Mouse (Mus musculus) testis, postnatal 14 days (tissue): ENCODE measurements around the gene Cntnap2.

Source experiments
- DNase-seq: peaks from one replicate; pipeline ENCODE4 v3.0.0; 2021; ENCODE audit warnings: low spot score

Gene Cntnap2

DNA sequence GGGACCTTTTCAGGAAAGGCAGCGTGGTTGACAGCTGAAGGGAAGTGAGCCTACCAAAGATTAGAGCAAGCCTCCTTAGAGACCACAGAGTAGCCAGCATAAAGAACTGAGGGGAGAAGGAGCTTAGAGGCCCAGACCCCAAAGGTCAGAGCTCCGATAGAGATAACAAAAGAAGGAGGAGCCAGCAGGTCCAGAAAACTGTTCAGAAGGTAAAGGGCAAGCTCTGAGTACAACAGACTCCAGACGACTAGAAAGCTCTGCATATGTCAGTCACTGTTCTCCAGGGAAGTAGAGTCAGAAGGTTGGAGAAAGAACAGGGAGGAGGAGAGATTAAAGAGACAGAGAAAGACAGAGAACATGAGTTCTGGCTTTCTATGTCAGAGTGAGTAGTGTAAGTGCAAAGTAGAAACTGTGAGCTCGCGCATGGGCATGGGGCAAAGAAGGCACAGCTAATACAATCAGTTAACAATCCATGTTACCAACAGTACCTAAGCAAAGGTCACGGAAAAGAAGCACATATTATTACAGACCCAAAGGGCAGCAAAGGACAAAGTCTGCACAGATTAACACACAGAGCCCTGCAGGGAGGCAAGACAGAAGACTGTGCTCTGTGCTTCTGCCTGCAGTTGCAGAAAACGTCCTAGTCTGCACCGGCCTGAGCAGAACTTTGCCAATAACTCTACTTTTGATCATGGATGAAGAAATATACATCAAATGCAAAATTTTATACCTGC is 2247.1 kb downstream of the Cntnap2 start:
- DNase-seq = no peak

DNA sequence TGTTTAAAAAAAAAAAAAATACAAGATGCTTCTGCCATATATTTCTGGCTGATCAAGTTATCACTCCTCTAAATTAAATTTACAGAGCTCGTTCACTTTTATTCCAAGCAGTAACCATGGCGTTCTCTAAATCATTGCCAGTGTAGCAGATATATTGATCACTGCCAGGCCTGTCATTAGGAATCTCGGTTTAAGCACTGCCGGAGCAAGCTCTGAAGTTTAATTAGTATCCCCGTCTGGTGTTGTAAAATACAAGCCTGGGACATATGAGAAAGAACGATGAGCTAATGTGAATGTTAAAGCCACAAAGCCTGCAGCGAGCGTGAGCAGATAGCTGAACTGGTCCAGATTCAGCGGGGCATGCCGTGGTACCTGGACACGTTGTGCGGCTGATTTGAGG is 2247.8 kb downstream of the Cntnap2 start:
- no peak for DNase-seq

GRCm38 (mm10) chr6:47314507-47315334 is 2255.6 kb downstream of the Cntnap2 start:
- DNase-seq = no peak

DNA sequence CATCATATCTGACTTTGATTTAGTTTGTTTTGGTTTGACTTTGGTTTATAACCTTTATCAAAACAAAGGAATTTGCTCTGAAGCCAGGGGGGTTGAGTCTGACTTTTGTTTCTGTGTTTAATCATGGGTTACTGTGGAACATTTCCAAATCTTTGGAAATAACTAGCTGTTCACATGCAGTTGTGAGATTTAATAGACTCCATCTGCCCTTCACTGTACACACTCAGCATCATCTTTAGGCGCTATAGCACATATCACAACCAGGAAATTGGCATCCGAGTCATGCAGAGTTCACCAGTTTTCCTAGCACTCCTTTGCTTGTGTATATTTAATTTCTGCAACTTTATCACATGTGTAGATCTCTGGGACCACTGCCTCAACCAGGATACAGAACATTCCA is 2256.3 kb downstream of the Cntnap2 start:
- no peak for DNase-seq

DNA sequence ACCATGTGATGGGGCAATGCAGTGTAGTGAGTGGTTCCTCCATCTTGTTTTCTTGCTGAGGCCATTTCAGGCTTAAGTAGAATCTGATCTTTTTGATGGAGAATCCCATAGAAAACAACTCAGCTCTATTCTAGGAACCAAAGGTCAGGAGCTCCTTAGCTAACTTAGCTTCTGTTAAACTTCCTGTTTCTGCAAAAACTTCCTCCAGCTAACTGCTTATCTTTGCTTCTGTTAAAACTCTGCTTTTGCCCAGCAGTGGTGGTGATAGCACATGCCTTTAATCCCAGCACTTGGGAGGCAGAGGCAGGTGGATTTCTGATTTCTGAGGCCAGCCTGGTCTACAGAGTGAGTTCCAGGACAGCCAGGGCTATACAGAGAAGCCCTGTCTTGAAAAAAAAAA is 2258.1 kb downstream of the Cntnap2 start:
- DNase-seq = no peak

- no peak for DNase-seq
Observed at GRCm38 (mm10) chr6:47318705-47319104, 2259.5 kb downstream of the Cntnap2 start.

GRCm38 (mm10) chr6:47319309-47319983 is 2260.3 kb downstream of the Cntnap2 start:
- no peak for DNase-seq

DNA sequence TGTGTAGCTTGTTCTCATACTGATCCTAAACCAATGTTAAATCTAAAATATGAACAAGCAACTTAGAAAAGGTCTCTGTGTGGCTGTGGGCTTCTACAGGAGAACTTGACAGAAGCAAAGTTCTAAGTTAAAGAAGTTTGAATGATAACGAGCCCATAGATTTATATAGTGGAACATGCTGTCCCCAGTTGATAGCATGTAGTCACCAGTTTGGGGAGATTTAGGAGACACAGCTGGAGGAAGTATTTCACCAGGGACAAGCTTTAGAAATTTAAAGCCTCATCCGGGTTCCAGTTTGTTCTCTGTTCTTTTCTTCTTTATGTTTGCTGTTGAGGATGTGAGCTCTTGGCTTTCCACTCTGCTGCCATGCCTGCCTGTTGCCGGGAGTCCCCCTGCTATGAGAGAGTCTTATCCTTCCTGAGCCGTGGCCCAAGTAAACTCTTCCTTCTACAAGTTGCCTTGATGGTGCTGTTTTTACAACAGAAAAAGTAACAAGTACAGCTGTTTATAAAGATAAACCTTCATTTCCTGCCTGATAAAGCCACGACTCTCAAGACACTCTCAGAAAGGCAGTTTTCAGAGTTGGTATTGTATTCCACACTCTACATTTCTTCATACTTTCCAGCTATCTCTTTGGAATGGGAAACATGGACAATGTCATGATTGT is 2264.1 kb downstream of the Cntnap2 start:
- DNase-seq = no peak

DNA sequence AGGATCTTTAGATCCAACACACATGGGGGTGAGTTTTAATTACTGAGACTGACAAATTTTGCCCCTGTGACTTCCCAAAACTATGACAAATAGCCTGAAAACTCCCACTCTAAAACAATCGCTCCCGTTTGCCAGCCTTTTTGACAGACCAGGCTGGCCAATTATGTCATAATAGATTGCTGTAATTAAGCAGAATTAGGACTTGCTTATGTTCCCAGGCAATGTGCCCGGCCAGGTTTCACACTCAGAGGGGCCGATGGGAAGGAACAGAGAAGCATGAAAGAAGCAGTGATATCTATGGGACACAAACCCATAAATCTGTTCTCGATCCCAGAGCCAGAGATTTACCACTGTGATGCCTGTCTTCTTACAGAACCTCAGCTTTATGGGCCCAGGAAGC is 2264.7 kb downstream of the Cntnap2 start:
- no peak for DNase-seq

DNA sequence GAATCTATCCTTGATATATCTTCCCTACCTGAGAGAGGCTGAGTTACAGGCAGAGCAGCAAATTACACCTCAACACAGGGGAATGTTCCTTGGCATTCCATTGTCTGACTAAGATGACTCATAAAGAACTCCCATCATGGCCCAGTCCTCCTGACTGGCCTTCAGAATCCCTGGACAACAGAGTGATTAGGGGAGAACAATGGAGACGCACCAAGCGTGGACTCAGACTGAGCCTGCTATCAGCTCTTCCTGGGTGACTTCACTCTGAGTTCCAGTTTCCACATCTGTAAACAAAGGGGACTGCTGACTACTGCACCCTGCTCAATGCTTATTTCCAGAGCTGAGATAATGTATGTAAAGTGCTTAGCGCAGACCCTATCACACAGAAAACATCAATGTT is 2269.1 kb downstream of the Cntnap2 start:
- DNase-seq = no peak

DNA sequence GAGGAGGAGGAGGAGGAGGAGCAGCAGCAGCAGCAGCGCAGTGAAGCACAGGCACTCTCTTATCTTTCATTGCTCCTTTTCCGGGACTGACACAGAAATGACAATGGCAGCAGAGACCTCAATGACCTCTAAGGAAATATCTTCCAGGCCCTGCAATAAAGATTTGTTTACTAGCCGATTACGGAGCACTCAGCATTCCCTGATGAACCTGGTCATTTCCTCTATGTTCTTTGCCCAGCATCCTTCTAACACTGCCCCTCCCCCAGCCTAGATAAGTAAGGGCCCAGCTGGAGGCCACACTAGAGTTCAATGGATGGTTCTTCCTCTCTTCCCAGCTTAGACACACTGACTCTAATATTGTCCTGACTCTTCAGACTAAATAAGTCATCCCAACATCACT is 2270.1 kb downstream of the Cntnap2 start:
- no peak for DNase-seq

DNA sequence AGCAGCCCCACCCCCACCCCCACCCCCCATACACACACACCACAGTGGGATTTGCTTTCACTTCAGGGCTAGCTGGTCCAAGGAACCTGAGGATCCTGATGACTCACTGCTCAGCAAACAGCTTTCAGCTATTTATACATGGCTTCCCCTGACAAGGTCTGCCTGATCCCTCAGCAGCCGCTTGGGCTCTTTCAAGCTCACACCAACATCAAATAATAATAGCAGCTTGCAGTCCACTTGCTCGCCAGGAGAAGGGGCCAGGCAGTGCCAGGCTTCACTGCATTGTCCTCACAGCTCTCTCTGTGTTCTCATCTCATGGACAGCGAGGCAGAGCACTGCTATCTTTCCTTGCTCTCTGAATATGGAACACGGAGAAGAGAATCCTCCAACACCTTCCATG is 2273.9 kb downstream of the Cntnap2 start:
- no peak for DNase-seq

DNA sequence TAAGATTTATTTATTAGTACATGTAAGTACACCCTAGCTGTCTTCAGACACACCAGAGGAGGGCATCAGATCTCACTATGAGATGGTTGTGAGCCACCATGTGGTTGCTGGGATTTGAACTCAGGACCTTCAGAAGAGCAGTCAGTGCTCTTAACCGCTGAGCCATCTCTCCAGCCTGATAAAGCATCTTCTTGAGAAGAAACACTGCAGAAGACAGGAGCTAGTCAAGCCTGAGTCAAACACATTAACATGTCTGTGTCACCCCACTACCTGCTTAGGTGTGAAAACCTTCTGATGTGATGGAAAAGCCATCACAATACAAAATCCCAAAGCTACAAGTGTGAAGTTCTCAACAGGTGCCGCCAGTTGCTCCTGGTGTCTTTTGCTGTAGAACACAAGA is 2275.2 kb downstream of the Cntnap2 start:
- no peak for DNase-seq

DNA sequence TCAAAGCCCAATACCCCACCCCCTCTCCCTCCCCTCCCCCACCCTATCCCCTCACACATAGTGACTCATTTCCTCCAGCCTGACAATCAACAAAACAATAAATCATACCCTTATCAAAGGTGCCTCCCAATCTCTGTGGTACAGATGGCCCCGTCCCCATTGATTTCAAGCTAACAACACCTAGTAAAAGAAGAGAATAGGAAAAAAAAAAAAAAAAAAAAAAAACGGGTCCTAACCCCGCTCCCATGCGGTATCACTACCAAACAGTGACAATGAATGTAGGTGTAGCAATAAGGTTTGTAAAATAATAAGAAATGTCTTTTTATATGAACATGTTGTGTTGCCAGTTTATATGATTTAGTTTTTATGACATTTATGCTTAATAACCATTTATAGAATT is 2278.1 kb downstream of the Cntnap2 start:
- no peak for DNase-seq

- peak; percentile 40 for DNase-seq
Observed at GRCm38 (mm10) chr6:47338113-47338512, 2279.0 kb downstream of the Cntnap2 start.

DNA sequence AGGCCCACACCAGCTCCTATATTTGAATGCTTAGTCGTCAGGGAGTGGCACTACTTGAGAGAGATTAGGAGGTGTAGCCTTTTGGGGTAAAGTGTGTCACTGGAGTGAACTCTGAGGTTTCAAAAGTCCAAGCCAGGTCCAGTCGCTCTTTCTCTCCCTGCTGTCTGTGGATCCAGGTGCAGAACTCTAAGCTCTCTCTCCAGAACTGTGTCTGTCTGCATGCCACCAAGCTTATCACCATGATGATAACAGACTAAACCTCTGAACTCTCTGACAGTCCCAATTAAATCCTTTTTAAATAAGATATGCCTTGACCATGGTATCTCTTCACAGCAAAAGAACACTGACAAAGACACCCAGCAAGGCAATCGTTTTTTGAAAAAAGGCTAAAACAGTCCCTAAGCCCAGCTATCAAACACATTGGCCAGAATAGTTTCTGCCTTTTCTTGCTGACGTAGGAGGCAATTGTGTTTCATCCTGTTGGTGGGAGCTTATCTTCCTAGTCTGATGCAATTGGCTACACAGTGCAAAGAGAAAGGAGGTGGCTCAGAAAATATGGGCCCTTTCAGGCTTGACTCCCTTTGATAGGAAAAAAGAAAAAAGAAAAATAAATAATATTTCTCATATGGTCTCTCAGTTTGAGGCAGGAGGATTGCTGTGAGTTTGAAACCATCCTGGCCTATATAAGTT is 2281.8 kb downstream of the Cntnap2 start:
- no peak for DNase-seq

- peak; percentile 49 for DNase-seq
Observed at GRCm38 (mm10) chr6:47341503-47341884, 2282.3 kb downstream of the Cntnap2 start.

- no peak for DNase-seq
Observed at GRCm38 (mm10) chr6:47343245-47343644, 2284.1 kb downstream of the Cntnap2 start.

DNA sequence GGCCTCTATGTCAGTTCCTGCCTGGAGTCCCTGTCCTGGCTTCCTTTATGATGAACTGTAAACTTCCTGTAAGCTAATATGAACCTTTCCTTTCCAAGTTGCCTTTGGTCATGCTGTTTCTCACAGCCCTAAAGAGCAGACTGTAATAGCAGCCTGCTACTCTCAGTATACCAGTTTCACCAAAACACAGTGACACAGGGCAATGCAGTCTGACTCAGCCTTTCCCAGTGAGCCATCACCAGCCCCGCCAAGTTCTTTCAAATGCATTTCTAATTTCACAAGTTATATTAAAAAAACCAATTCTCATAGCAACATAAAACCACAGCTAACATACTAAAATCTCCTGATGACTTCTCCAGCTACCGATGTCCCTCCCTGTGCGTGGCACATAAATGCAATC is 2285.5 kb downstream of the Cntnap2 start:
- no peak for DNase-seq

GRCm38 (mm10) chr6:47350100-47350690 is 2291.0 kb downstream of the Cntnap2 start:
- DNase-seq = no peak
